Mouse (Mus musculus): ENCODE data around the gene Ap2a1.
A peak's percentile ranks its signal among the peaks of the same experiment; 100 is the strongest.

The Ap2a1 gene

GRCm38 (mm10) chr7:44953561-44953960, 24.3 kb upstream of the Ap2a1 start:
- DNase-seq (ENCODE audit: low read depth, low spot score) = no peak

- DNase-seq (ENCODE audit: low read depth, low spot score) = peak; percentile 95
These were observed 23.5 kb upstream of the Ap2a1 start for GRCm38 (mm10) chr7:44952611-44953306.

GRCm38 (mm10) chr7:44951960-44952359, 22.7 kb upstream of the Ap2a1 start:
- peak; percentile 54 for DNase-seq (ENCODE audit: low read depth, low spot score)

GRCm38 (mm10) chr7:44949922-44950321, 20.6 kb upstream of the Ap2a1 start:
- DNase-seq (ENCODE audit: low read depth, low spot score) = peak; percentile 64

GRCm38 (mm10) chr7:44942904-44943303, 13.6 kb upstream of the Ap2a1 start, which contains the start of gene Tsks:
Tsks (plus strand) TSS chr7:44943204.
- DNase-seq (ENCODE audit: low read depth, low spot score) = no peak

- no peak for DNase-seq (ENCODE audit: low read depth, low spot score)
These were observed 9.4 kb upstream of the Ap2a1 start for GRCm38 (mm10) chr7:44938680-44939079.

- DNase-seq (ENCODE audit: low read depth, low spot score) = no peak
These were observed 726 bp downstream of the Ap2a1 start for GRCm38 (mm10) chr7:44928570-44928969.

GRCm38 (mm10) chr7:44925468-44925867, 3.8 kb downstream of the Ap2a1 start:
- DNase-seq (ENCODE audit: low read depth, low spot score) = peak; percentile 73

- DNase-seq (ENCODE audit: low read depth, low spot score) = no peak
These were observed 6.8 kb downstream of the Ap2a1 start for GRCm38 (mm10) chr7:44922530-44922929.

- DNase-seq (ENCODE audit: low read depth, low spot score) = no peak
These were observed 10.2 kb downstream of the Ap2a1 start for GRCm38 (mm10) chr7:44919127-44919526.

GRCm38 (mm10) chr7:44918219-44918618, 11.1 kb downstream of the Ap2a1 start:
- DNase-seq (ENCODE audit: low read depth, low spot score) = no peak

- no peak for DNase-seq (ENCODE audit: low read depth, low spot score)
These were observed 12.4 kb downstream of the Ap2a1 start for GRCm38 (mm10) chr7:44916881-44917280.

- no peak for DNase-seq (ENCODE audit: low read depth, low spot score)
These were observed 13.1 kb downstream of the Ap2a1 start for GRCm38 (mm10) chr7:44916191-44916590.

GRCm38 (mm10) chr7:44915314-44915713, 14.0 kb downstream of the Ap2a1 start:
- no peak for DNase-seq (ENCODE audit: low read depth, low spot score)

- DNase-seq (ENCODE audit: low read depth, low spot score) = no peak
These were observed 14.9 kb downstream of the Ap2a1 start for GRCm38 (mm10) chr7:44914396-44914795.

GRCm38 (mm10) chr7:44908706-44909476, 20.4 kb downstream of the Ap2a1 start:
- DNase-seq (ENCODE audit: low read depth, low spot score) = peak; percentile 86

GRCm38 (mm10) chr7:44905430-44905829, 23.9 kb downstream of the Ap2a1 start:
- peak; percentile 83 for DNase-seq (ENCODE audit: low read depth, low spot score)

- peak; percentile 62 for DNase-seq (ENCODE audit: low read depth, low spot score)
These were observed 28.0 kb downstream of the Ap2a1 start for GRCm38 (mm10) chr7:44901230-44901722.

- no peak for DNase-seq (ENCODE audit: low read depth, low spot score)
These were observed 28.7 kb downstream of the Ap2a1 start for GRCm38 (mm10) chr7:44900632-44901031.

- DNase-seq (ENCODE audit: low read depth, low spot score) = no peak
These were observed 30.7 kb downstream of the Ap2a1 start for GRCm38 (mm10) chr7:44898607-44899006.

- no peak for DNase-seq (ENCODE audit: low read depth, low spot score)
These were observed 32.8 kb downstream of the Ap2a1 start for GRCm38 (mm10) chr7:44896499-44896898.

GRCm38 (mm10) chr7:44895593-44896434, 33.5 kb downstream of the Ap2a1 start, which contains the start of gene Fuz:
Fuz (plus strand) TSS chr7:44896079.
- DNase-seq (ENCODE audit: low read depth, low spot score) = peak; percentile 99
